Mouse (Mus musculus) bone marrow, adult 2 months (tissue): ENCODE measurements around the gene Snrpd2.

Experiments
- CTCF ChIP-seq: fragments of 200-500 bp; IDR thresholded peaks from 2 replicates; pipeline ENCODE4 v1.5.1; 2011; ENCODE audit warnings: low read length, control low read depth; ENCODE audit not compliant: control insufficient read depth, insufficient read depth
- POLR2A ChIP-seq: fragments of 200-500 bp; IDR thresholded peaks from 2 replicates; pipeline ENCODE4 v1.6.1; 2011; ENCODE audit warnings: low read depth, mild to moderate bottlenecking, control low read depth, low read length, borderline replicate concordance; ENCODE audit not compliant: control insufficient read depth

DNA sequence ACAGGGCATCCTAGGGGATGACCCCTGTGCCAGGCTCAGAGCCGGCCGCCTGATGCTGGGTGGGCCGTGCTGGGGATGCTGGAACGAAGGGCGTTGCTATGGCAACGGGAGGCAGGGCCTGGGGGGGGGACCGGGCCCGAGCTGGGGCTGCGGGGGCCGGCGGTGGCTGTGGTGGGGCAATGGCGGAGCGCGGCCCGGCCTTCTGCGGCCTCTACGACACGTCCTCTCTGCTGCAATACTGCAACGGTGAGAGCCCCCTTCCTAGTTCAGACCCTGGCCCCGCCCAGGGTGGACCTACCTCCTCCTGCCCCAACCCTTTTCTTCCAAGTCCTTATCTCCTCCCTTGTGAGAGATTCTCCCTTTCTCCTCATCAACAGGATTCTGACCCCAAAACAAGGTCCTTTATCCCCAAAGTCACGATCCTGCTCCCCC is 27.0 kb downstream of the Snrpd2 start:
- TF ChIP-seq CTCF (no peak), POLR2A (no peak)
